Mouse (Mus musculus) olfactory bulb, adult 2 months (tissue): Measurements from ENCODE around the gene Ripk3. TPM values are rescaled to one million over a fixed set of nuclear protein-coding genes. Genes with fewer than 3 reads are reported as not detected.

ENCODE experiments used
- H3K27ac ChIP-seq: fragments of 200-500 bp; 2 replicates; pipeline ENCODE4 v1.5.1; 2012; ENCODE audit warnings: low read depth, low read length; ENCODE audit not compliant: insufficient read depth
- H3K4me1 ChIP-seq: fragments of 200-500 bp; 2 replicates; pipeline ENCODE4 v1.6.1; 2012; ENCODE audit warnings: low read length; ENCODE audit not compliant: control insufficient read depth, insufficient read depth
- H3K4me3 ChIP-seq: fragments of 200-500 bp; 2 replicates; pipeline ENCODE4 v1.5.1; 2012; ENCODE audit warnings: mild to moderate bottlenecking, low read depth, low read length, moderate library complexity; ENCODE audit not compliant: insufficient read depth
- CTCF ChIP-seq: fragments of 200-500 bp; IDR thresholded peaks from 2 replicates; pipeline ENCODE4 v1.5.1; 2012; ENCODE audit warnings: low read depth, mild to moderate bottlenecking, low read length, moderate library complexity; ENCODE audit not compliant: insufficient read depth
- POLR2A ChIP-seq: fragments of 200-500 bp; IDR thresholded peaks from 2 replicates; pipeline ENCODE4 v1.6.1; 2012; ENCODE audit warnings: mild to moderate bottlenecking, low read depth, low read length, moderate library complexity; ENCODE audit not compliant: insufficient read depth
- WGBS: fragments of 180-500 bp; shearing (Covaris S2); methylation state at CpG from one replicate; pipeline ENCODE4 v1.1.7; 2018; 5-methylcytosine and 5-hydroxymethylcytosine counted together
- polyA plus RNA-seq: library from polyadenylated mRNA; stranded (reverse); fragments of >200 nt; gene quantifications from 2 replicates; pipeline ENCODE4 v1.2.4, GENCODE M21; 2012; ENCODE audit warnings: low replicate concordance; ENCODE audit not compliant: missing spikeins, insufficient read depth, insufficient read length

Gene Ripk3
- polyA plus RNA-seq, 1 experiment = not detected

- TF ChIP-seq CTCF = peak; percentile 43; the same call in 1 of the 2 replicates
- TF ChIP-seq POLR2A = no peak
- no peak overlapping the region for H3K4me3 ChIP-seq
Measured at GRCm38 (mm10) chr14:55781310-55781709, 7.4 kb downstream of the Ripk3 start.

DNA sequence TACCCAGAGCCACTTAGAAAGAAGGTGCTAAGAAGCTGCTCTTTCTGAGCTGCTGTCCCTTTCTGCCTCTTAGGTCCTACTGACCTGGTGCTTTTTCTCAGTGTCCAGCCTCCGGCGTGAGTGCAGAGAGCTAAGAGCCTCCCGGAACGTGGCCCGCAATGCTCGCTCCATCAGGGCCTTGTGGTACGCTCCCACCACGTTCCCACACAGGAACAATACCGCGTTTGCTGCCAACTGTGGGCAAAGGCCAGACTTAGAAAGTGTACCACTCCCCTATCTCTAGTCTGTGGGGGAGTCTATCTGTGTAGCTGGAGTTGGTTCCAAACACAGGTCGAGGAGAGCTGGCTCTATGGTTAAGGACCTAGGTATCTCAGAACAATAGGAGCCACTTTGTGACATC is 7.9 kb downstream of the Ripk3 start:
- no peak overlapping the region for H3K4me3 ChIP-seq
- peaks cover 13% of the 10 kb centered on the region for H3K4me1 ChIP-seq
- TF ChIP-seq CTCF (no peak), POLR2A (no peak)
- WGBS = 84% methylated on average over 11 of the region's 11 CpGs
- no peak overlapping the region for H3K27ac ChIP-seq

More at GRCm38 (mm10) chr14:55781310-55781709, 7.4 kb downstream of the Ripk3 start:
- no peak overlapping the region for H3K27ac ChIP-seq
- WGBS = 13% methylated on average over 14 of the region's 14 CpGs
- H3K4me1 ChIP-seq = peaks cover 13% of the 10 kb centered on the region

DNA sequence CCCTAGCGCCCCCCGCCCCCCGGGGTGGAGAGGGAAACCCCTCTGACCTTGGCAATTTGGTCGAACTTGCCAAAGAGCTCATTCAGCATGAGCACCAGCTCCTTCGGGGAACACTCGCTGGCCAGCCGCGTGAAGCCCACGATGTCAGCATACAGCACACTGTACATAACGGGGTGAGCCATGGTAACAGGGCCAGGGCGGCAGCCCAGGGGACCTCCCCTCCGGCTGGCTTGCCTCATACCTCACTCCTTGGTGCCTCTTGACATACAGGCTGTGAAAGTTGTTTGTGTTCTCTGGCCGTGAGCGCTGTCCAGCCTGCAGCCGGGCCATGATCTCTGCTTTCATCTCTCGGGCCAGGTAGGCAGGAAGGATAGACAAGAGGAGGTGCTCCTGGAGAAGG is 9.0 kb downstream of the Ripk3 start:
- H3K4me1 ChIP-seq = peaks cover 13% of the 10 kb centered on the region
- 64% methylated on average over 16 of the region's 16 CpGs for WGBS
- TF ChIP-seq POLR2A (no peak), CTCF (no peak)
- H3K27ac ChIP-seq = no peak overlapping the region
- H3K4me3 ChIP-seq = no peak overlapping the region

GRCm38 (mm10) chr14:55778686-55779085 is 10.0 kb downstream of the Ripk3 start:
- no peak for TF ChIP-seq POLR2A
- no peak for TF ChIP-seq CTCF
- Histone ChIP-seq H3K4me3 (no peak overlapping the region), H3K27ac (no peak overlapping the region), H3K4me1 (peaks cover 9% of the 10 kb centered on the region)
- 92% methylated on average over 15 of the region's 15 CpGs for WGBS

- 80% methylated on average over 11 of the region's 11 CpGs for WGBS
- no peak for TF ChIP-seq POLR2A
- no peak for TF ChIP-seq CTCF
- peaks cover 4% of the 10 kb centered on the region; the same call in 1 of the 2 replicates for H3K4me1 ChIP-seq
- no peak overlapping the region for H3K4me3 ChIP-seq
- no peak overlapping the region for H3K27ac ChIP-seq
Measured at GRCm38 (mm10) chr14:55777806-55778205, 10.9 kb downstream of the Ripk3 start.

- peaks cover 4% of the 10 kb centered on the region; the same call in 1 of the 2 replicates for H3K4me1 ChIP-seq
- TF ChIP-seq CTCF (no peak), POLR2A (no peak)
- H3K27ac ChIP-seq = no peak overlapping the region
- no peak overlapping the region for H3K4me3 ChIP-seq
- 69% methylated on average over 3 of the region's 3 CpGs for WGBS
Measured at GRCm38 (mm10) chr14:55777176-55777575, 11.5 kb downstream of the Ripk3 start.

DNA sequence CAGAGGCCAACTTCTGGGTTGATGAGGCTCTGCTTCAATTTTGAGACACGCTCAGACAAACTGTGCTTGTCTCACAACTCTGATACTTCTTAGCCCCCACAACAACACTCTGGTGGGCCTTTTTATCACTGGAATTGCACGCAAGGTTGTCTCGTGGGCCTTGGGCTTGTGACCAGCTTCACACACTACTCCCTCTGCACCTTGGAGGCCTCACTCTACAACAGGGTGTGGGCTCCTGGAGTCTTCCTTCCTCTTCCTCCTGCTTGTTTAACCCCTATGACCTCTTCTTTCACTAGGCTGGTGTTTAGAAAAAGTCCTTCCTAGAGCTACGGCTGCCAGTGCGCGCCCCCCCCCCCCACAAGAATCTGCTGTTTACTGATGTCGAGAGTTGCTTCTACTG is 12.0 kb downstream of the Ripk3 start:
- Histone ChIP-seq H3K4me1 (peaks cover 4% of the 10 kb centered on the region; the same call in 1 of the 2 replicates), H3K27ac (no peak overlapping the region), H3K4me3 (no peak overlapping the region)
- TF ChIP-seq CTCF (no peak), POLR2A (no peak)
- WGBS = 79% methylated on average over 7 of the region's 7 CpGs

DNA sequence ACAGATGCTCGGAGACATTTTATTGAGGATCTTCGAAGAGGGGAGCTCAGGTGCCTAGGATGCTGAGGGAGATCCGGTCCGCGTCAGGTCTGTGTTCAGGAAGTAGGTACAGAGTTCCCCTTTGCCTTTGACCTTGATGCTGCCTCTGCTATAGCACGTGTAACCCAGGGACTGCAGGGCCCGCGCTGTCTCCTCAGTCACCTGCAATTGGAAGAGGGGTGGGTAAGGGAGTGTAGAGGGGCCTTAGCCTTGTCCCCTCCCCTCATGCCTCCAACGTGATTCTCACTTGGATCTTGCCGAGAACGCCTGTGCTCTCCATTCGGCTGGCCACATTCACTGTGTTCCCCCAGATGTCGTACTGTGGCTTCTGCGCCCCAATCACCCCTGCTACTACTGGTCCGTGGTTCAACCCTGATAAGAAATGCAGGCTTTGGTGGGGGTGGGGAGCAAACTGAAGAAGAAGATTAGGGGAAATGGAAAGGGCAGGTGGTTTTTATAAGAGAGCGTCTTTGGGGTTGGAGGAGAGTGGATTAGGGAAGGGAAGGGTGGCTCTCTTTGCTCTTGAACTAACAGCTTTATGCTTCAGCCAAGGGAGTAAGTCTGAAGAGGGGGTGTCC is 19.5 kb downstream of the Ripk3 start:
- Histone ChIP-seq H3K4me3 (no peak overlapping the region), H3K4me1 (peaks cover 8% of the 10 kb centered on the region), H3K27ac (no peak overlapping the region)
- WGBS = 86% methylated on average over 16 of the region's 16 CpGs
- TF ChIP-seq CTCF (no peak), POLR2A (no peak)

DNA sequence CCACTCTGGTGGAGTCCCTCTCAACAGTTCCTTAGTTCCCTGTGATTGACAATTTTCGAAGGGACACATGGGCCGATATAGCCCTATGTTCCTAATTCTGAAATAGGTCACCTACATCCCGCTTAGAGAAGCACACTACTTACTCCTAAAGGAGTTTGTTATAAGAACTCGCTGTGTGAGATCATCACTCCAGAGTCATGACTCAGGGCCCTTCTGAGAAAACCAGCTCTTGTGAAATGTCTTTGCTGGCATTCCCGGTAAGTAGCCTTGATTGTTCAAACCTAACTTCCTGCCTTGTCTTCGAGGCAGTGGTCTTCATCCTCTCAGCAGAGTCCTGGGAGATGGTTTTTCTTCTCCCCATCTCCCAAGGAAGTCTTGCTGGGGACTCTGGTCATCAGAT is 20.1 kb downstream of the Ripk3 start:
- peaks cover 8% of the 10 kb centered on the region for H3K4me1 ChIP-seq
- H3K4me3 ChIP-seq = no peak overlapping the region
- 81% methylated on average over 6 of the region's 6 CpGs for WGBS
- TF ChIP-seq POLR2A (no peak), CTCF (no peak)
- H3K27ac ChIP-seq = no peak overlapping the region
